Mouse (Mus musculus) forebrain, embryonic 14.5 days (tissue): ENCODE measurements around the gene Olfr523. TPM values are rescaled to one million over a fixed set of nuclear protein-coding genes. Genes with fewer than 3 reads are reported as not detected.
"Not testable (repeated sequence)": the region's sequence is repeated elsewhere in the genome, so short reads cannot be mapped to it uniquely, and the experiment has no call there.

Source experiments
- ATAC-seq: fragments of 200-750 bp; cut with Nextera tagmentation; 2 replicates; pipeline ENCODE4 v1.8.0; 2017; ENCODE audit warnings: mild to moderate bottlenecking, moderate library complexity
- DNase-seq: peaks from one replicate; pipeline ENCODE4 v3.0.0-alpha.2; 2015; ENCODE audit warnings: low spot score
- H3K27ac ChIP-seq: fragments of 300-500 bp; sonication (generic); 2 replicates; pipeline ENCODE4 v1.5.1; 2014; ENCODE audit warnings: low read depth, mild to moderate bottlenecking, control low read depth, low read length, moderate library complexity
- H3K27me3 ChIP-seq: fragments of 300-500 bp; sonication (generic); replicated peaks from 2 replicates; pipeline ENCODE4 v1.6.1; 2014; ENCODE audit warnings: low read length, control low read depth, mixed read lengths; ENCODE audit not compliant: control insufficient read depth, insufficient read depth
- H3K36me3 ChIP-seq: fragments of 300-500 bp; sonication (generic); 2 replicates; pipeline ENCODE4 v1.6.1; 2014; ENCODE audit warnings: low read length, control low read depth; ENCODE audit not compliant: control insufficient read depth, insufficient read depth
- H3K4me1 ChIP-seq: fragments of 300-500 bp; sonication (generic); 2 replicates; pipeline ENCODE4 v1.6.1; 2014; ENCODE audit warnings: antibody characterized with exemption, low read length, control low read depth; ENCODE audit not compliant: control insufficient read depth, insufficient read depth
- H3K4me2 ChIP-seq: fragments of 300-500 bp; sonication (generic); 2 replicates; pipeline ENCODE4 v1.6.1; 2014; ENCODE audit warnings: mild to moderate bottlenecking, control low read depth, low read length
- H3K4me3 ChIP-seq: fragments of 300-500 bp; sonication (generic); 2 replicates; pipeline ENCODE4 v1.5.1; 2014; ENCODE audit warnings: low read depth, low read length, control low read depth
- H3K9ac ChIP-seq: fragments of 300-500 bp; sonication (generic); 2 replicates; pipeline ENCODE4 v1.6.1; 2014; ENCODE audit warnings: mild to moderate bottlenecking, low read length, control low read depth, moderate library complexity
- H3K9me3 ChIP-seq: fragments of 300-500 bp; sonication (generic); replicated peaks from 2 replicates; pipeline ENCODE4 v1.6.1; 2016; ENCODE audit warnings: low read length, control low read depth, mixed read lengths; ENCODE audit not compliant: control insufficient read depth
- WGBS: fragments of 180-500 bp; shearing (Covaris S2); extraction: QIAGEN DNeasy Blood & Tissue Kit; methylation state at CpG from one replicate; pipeline ENCODE4 v1.1.7; 2014; 5-methylcytosine and 5-hydroxymethylcytosine counted together
- polyA plus RNA-seq: library from polyadenylated mRNA; unstranded; fragments of >200 nt; fragmentation: Nextera tagmentation; extraction: Ambion mirVana; gene quantifications from 2 replicates; pipeline ENCODE4 v1.2.1, GENCODE M21; 2014

Gene Olfr523
- polyA plus RNA-seq = not detected in 2 replicates

- DNase-seq (no peak), ATAC-seq (no peak)
- Histone ChIP-seq H3K4me3 (no peak within 1 kb of the TSS), H3K4me1 (no peaks in the 10 kb centered on the region), H3K36me3 (no peaks in the 10 kb centered on the region), H3K4me2 (no peak within 1 kb of the TSS), H3K9ac (no peak within 1 kb of the TSS), H3K27ac (no peak within 1 kb of the TSS), H3K27me3 (no peaks in the 10 kb centered on the region), H3K9me3 (no peaks in the 10 kb centered on the region)
- WGBS = 65% methylated on average over 1 of the region's 1 CpGs
These were observed at the start of gene Olfr523 for GRCm38 (mm10) chr7:140172936-140173335. TSS of gene Olfr523 (plus strand) at chr7:140173217.

DNA sequence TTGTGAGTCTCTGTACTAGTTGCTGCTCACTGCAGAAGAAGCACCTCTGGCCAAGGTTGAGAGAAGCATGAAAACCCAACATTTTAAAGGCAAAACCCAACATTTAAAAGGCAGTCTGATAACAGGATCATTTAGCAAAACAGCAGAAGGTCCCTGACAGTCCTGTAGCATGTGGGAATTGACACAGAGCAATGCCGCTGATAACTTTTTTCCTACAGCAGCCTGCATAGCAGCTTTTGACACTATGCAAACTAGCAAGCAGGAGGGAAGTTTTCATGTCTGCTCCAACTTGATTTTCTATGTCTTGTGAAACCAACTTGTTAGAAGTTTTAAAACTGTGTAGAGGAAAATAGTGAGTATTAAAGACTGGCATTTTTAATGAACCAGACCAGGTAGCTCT is 48.6 kb upstream of the Olfr523 start:
- Histone ChIP-seq H3K4me3 (no peak overlapping the region), H3K36me3 (no peaks in the 10 kb centered on the region), H3K9ac (no peak overlapping the region), H3K9me3 (no peaks in the 10 kb centered on the region), H3K27ac (no peak overlapping the region), H3K4me2 (no peak overlapping the region), H3K4me1 (no peaks in the 10 kb centered on the region), H3K27me3 (no peaks in the 10 kb centered on the region)
- no peak for DNase-seq
- WGBS = 86% methylated on average over 1 of the region's 1 CpGs
- no peak for ATAC-seq

DNA sequence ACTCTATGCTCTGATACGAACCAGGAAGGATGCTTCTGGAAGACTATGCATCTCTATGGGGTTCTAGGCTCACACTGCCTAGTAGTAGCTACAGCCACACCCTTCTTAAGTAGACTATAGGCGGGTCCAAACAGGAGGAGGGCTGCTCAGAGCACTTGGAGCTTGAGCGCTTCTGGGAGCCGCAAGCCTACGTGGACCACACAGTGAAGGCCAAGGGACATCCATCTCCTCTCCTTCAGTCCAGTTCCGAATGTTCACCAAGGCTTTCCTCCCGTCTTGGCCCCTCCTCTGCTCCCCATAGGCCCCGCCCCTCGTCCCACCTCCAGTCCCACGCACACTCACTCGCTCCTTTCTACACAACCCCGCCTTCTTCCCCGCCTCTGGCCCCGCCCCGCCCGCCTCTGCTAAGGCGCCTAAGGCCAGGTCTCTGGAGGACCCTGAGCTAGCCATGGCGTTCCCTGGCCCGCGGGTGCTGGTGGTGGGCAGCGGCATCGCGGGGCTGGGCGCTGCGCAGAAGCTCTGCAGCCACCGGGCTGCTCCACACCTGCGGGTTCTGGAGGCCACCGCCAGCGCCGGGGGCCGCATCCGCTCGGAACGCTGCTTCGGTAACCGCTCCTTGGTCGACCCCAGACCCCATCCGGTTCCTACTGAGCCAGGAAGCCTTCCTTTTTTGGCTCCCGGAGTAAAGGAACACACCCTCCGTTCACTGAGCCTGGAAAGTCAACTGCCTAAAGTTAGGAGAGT is 47.6 kb upstream of the Olfr523 start:
- Histone ChIP-seq H3K4me2 (peak overlapping the region; percentile 82), H3K27ac (no peak overlapping the region), H3K4me1 (no peaks in the 10 kb centered on the region), H3K9me3 (no peaks in the 10 kb centered on the region), H3K36me3 (no peaks in the 10 kb centered on the region), H3K9ac (peak overlapping the region; percentile 82), H3K27me3 (no peaks in the 10 kb centered on the region), H3K4me3 (peak overlapping the region; percentile 67)
- DNase-seq = peak; percentile 90
- 2% methylated on average over 40 of the region's 40 CpGs for WGBS
- peak; percentile 97 for ATAC-seq

DNA sequence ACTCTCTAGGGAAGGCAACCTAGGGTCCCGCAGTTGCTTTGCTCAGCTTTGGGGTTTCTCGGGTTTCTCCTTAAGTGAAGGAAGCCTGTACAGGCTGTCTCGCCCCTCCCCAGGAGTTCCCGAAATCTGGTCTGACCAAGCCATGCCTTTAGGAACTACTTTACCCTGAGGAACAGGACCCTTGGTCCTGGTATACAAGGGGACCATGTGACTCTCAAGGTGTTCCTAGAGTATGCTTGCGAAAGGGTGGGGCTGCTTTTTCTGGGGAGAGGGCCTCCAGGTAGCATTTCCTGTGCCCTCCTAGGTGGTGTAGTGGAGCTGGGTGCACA is 47.0 kb upstream of the Olfr523 start:
- peak overlapping the region; percentile 67 for H3K4me3 ChIP-seq
- no peaks in the 10 kb centered on the region for H3K9me3 ChIP-seq
- ATAC-seq (no peak; the same call in 1 of the 2 replicates), DNase-seq (no peak)
- 10% methylated on average over 5 of the region's 5 CpGs for whole genome bisulfite sequencing
- H3K27ac ChIP-seq = no peak overlapping the region
- H3K4me1 ChIP-seq = no peaks in the 10 kb centered on the region
- H3K9ac ChIP-seq = peak overlapping the region; percentile 82
- H3K36me3 ChIP-seq = no peaks in the 10 kb centered on the region
- H3K27me3 ChIP-seq = no peaks in the 10 kb centered on the region
- peak overlapping the region; percentile 82 for H3K4me2 ChIP-seq

DNA sequence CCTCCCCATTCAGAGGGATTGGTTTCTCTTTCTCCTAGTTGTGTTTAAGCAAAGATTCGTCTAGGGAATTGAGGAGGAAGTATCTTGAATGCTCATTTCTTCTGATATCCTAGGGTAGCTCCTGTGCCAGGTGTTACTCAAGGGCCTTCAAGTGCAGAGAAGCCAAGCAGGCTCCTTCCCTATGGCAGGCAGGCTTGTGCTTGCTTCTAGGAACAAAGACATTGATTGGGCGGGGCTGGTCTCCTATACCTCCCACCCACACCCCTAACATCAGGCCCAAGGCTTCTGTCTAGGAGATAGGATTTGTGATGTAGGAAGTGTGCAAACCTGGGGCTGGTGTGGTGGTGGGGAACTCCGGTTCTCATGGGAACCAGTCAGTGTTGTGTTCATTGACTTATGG is 46.1 kb upstream of the Olfr523 start:
- Histone ChIP-seq H3K9ac (no peak overlapping the region), H3K4me3 (no peak overlapping the region), H3K36me3 (no peaks in the 10 kb centered on the region), H3K27ac (no peak overlapping the region), H3K4me1 (no peaks in the 10 kb centered on the region), H3K27me3 (no peaks in the 10 kb centered on the region), H3K4me2 (no peak overlapping the region), H3K9me3 (no peaks in the 10 kb centered on the region)
- WGBS = 89% methylated on average over 3 of the region's 3 CpGs
- ATAC-seq (no peak), DNase-seq (no peak)

DNA sequence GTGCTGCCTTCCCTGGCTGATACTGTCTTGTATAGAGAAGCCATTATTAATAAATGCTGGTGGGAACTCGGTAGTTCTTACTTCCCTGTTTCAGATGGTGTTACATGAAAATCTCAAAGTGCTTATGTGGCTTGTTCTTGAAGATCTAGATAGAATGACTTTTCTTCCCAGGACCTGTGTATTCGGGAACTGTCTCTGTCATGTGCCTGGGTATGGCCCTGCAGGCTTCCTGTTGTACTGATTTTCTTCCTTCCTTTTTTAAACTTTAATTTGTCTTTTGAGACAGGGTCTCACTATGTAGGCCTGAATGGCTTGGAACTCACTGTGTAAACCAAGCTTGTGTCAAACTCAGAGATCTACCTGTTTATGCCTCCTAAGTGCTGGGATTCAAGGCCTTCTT is 45.1 kb upstream of the Olfr523 start:
- H3K9me3 ChIP-seq = no peaks in the 10 kb centered on the region
- no peak overlapping the region for H3K27ac ChIP-seq
- no peaks in the 10 kb centered on the region for H3K27me3 ChIP-seq
- no peak for ATAC-seq
- H3K4me2 ChIP-seq = no peak overlapping the region
- no peak overlapping the region for H3K4me3 ChIP-seq
- H3K9ac ChIP-seq = no peak overlapping the region
- no peaks in the 10 kb centered on the region for H3K36me3 ChIP-seq
- no peak for DNase-seq
- H3K4me1 ChIP-seq = no peaks in the 10 kb centered on the region
- 89% methylated on average over 2 of the region's 2 CpGs for WGBS

GRCm38 (mm10) chr7:140132184-140132583 is 40.8 kb upstream of the Olfr523 start:
- H3K4me1 ChIP-seq, DNase-seq, H3K36me3 ChIP-seq, H3K9me3 ChIP-seq, H3K4me2 ChIP-seq, H3K4me3 ChIP-seq, H3K27ac ChIP-seq, ATAC-seq, H3K9ac ChIP-seq, H3K27me3 ChIP-seq: not testable (repeated sequence)
- WGBS = 83% methylated on average over 7 of the region's 7 CpGs

DNA sequence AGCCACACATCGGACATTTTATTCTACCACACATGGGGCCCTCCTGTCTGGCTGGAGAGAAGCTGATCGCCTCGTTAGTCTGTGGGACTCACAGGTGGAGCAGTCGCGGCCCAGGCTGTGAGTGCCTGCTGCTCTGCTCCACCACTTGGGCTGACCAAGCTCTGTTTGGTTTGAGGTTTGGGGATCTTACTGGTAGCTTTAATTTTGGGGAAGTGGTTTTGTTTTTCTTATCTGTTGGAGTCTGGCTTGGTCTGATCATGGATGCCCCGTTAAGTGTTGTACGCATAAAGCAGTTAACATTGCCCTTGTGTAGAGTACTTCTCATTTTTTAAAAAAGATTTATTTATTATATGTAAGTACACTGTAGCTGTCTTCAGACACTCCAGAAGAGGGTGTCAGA is 39.0 kb upstream of the Olfr523 start:
- H3K36me3 ChIP-seq = not testable (repeated sequence)

GRCm38 (mm10) chr7:140135106-140135770 is 37.8 kb upstream of the Olfr523 start:
- no peak overlapping the region for H3K4me2 ChIP-seq
- H3K4me3 ChIP-seq = no peak overlapping the region
- H3K9ac ChIP-seq = no peak overlapping the region
- 90% methylated on average over 5 of the region's 5 CpGs for WGBS
- peaks cover 3% of the 10 kb centered on the region; the same call in 1 of the 2 replicates for H3K4me1 ChIP-seq
- H3K27me3 ChIP-seq = no peaks in the 10 kb centered on the region
- no peaks in the 10 kb centered on the region for H3K36me3 ChIP-seq
- no peak overlapping the region for H3K27ac ChIP-seq
- ATAC-seq (no peak), DNase-seq (no peak)
- H3K9me3 ChIP-seq = no peaks in the 10 kb centered on the region

More for the DNA sequence above, 39.0 kb upstream of the Olfr523 start:
- DNase-seq, H3K27ac ChIP-seq, H3K9me3 ChIP-seq, H3K4me2 ChIP-seq, H3K4me1 ChIP-seq, H3K9ac ChIP-seq, ATAC-seq, H3K4me3 ChIP-seq, H3K27me3 ChIP-seq: not testable (repeated sequence)
- WGBS = 90% methylated on average over 4 of the region's 7 CpGs
